Mouse (Mus musculus) megakaryocyte-erythroid progenitor cell, adult 5-6 weeks (primary cell): Measurements from ENCODE around the gene Prom2. TPM values are rescaled to one million over a fixed set of nuclear protein-coding genes. Genes with fewer than 3 reads are reported as not detected.

Experiments
- ATAC-seq: replicated peaks from 2 replicates; pipeline ENCODE4 v1.8.0; 2016; ENCODE audit warnings: mild to moderate bottlenecking, inconsistent platforms; ENCODE audit not compliant: severe bottlenecking, poor library complexity, low FRiP score, low TSS enrichment
- total RNA-seq, 2 experiments: library from RNA; stranded (forward) in 1 of 2; stranded (reverse) in 1 of 2; fragments of 200-1000, 215-1000 nt in 1 of 2; fragments of >200 nt in 1 of 2; fragmentation: Nextera tagmentation in 1 of 2; gene quantifications; 2 replicates each; pipeline ENCODE4 v1.2.3; 2014 to 2017

The Prom2 gene
- total RNA-seq, 2 experiments from 2014 or later = not detected

GRCm38 (mm10) chr2:127501061-127501460, 40.2 kb downstream of the Prom2 start:
- ATAC-seq = peak; percentile 70; the same call in 1 of the 2 replicates

DNA sequence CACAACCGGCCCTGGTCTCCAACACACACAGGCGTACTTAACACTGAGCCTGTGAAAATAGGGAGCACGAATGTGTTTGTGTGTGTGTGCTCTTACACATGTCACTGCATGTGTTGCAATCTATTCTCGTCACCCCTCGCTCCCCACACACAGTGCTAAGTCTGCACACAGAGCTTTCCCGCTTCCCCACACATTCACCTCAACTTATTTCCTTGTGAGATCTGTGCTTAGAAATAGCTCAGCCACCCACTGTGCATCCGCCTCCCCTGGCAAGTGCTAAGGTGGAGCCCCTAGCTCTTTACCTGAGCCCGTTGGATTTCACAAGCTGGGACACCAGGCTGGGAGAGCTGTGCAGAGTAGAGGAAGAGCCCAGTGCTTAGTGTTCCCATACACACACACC, 42.5 kb downstream of the Prom2 start:
- ATAC-seq = no peak

DNA sequence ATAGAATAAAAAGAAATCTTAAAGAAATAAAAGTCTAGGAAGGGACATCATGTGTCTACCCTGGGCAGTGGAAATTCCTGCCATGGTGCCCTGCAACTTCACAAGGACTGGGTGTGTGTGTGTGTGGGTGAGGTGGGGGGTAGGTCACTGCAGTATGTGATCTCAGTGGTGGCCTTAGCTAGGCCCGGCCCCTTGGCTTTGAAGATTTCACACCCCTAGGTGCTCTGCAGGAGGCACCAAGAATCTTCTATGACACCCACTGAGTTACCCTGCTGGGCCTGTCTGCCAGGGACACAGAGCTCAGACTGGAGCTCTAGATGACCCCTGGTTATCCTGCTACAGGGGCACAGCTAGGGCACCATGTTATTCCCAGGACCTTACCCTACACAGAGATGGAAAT, 44.9 kb downstream of the Prom2 start:
- no peak for ATAC-seq

GRCm38 (mm10) chr2:127484476-127485170, 56.6 kb downstream of the Prom2 start:
- no peak for ATAC-seq

- no peak for ATAC-seq
Measured at GRCm38 (mm10) chr2:127483001-127483400, 58.3 kb downstream of the Prom2 start.

DNA sequence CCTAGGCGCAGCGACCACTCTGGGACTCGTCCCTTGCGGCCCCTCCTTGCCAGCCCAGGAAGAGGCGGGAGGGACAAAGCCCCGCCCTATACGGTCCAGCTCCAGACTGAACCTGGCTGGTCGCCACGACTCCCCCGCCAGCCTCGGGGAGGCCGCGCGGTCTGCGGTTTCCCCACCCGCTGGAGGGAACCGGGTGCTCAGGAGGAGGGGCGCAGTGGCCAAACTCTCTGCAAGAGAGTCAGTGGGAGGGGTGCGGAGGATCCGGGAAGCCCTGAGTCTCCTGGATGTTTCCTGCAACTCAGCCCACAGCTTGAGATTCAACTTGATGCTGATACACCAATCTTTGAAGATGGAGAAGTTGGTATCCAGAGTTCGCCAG, 58.7 kb downstream of the Prom2 start:
- peak; percentile 25 for ATAC-seq

- ATAC-seq = no peak
Measured at GRCm38 (mm10) chr2:127481841-127482532, 59.3 kb downstream of the Prom2 start.

DNA sequence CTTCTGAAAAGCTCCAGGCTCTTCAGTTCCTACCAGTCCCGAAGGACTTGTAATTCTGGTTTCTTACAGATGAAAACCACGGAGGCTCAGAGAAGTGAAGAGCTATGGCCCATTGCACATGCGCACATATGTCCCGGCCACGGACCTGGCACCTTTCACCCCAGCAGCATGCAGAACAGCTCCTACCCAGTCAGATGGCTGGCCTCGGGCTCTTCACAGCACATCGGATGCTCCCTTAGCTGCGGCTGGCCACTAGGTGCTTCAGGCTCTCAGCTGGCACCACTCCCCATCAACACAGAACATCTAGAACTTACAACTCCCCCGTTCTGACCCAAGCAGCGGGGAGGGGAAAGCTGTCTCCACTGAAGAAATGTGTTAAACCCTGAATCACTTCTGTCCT, 61.5 kb downstream of the Prom2 start:
- no peak for ATAC-seq

GRCm38 (mm10) chr2:127479210-127479609, 62.1 kb downstream of the Prom2 start:
- ATAC-seq = no peak

Other genes with a start within 250 kb of the Prom2 start
- gene Dusp2, start 205.3 kb downstream of the Prom2 start, total RNA-seq (2014; fragmentation: Nextera tagmentation) = 18.4 and 29.2 TPM in 2 replicates
- 33.5 and 35.8 TPM in 2 replicates for gene Dusp2, start 205.3 kb downstream of the Prom2 start, total RNA-seq (2017)
- gene Astl, start 202.8 kb downstream of the Prom2 start, total RNA-seq (2014; fragmentation: Nextera tagmentation) = 0.40 TPM in 1 of 2 replicates, not detected in the other
- gene Astl, start 202.8 kb downstream of the Prom2 start, total RNA-seq (2017) = not detected in 2 replicates
- not detected in 2 replicates for gene Adra2b, start 178.3 kb downstream of the Prom2 start, total RNA-seq (2014; fragmentation: Nextera tagmentation)
- not detected in 2 replicates for gene Adra2b, start 178.3 kb downstream of the Prom2 start, total RNA-seq (2017)
- gene Gpat2, start 116.3 kb downstream of the Prom2 start, total RNA-seq (2014; fragmentation: Nextera tagmentation) = not detected in 2 replicates
- not detected in 2 replicates for gene Gpat2, start 116.3 kb downstream of the Prom2 start, total RNA-seq (2017)
- gene Fahd2a, start 96.9 kb downstream of the Prom2 start, total RNA-seq (2014; fragmentation: Nextera tagmentation) = 17.8 and 18.9 TPM in 2 replicates
- 1.8 and 3.5 TPM in 2 replicates for gene Fahd2a, start 96.9 kb downstream of the Prom2 start, total RNA-seq (2017)
- not detected in 2 replicates for gene Kcnip3, start 19.4 kb downstream of the Prom2 start, total RNA-seq (2014; fragmentation: Nextera tagmentation)
- 0.15 TPM in 1 of 2 replicates, not detected in the other for gene Kcnip3, start 19.4 kb downstream of the Prom2 start, total RNA-seq (2017)
- 4.5 and 6.5 TPM in 2 replicates for gene Zfp661, start 45.6 kb upstream of the Prom2 start, total RNA-seq (2014; fragmentation: Nextera tagmentation)
- 4.5 and 6.2 TPM in 2 replicates for gene Zfp661, start 45.6 kb upstream of the Prom2 start, total RNA-seq (2017)
- gene Mrps5, start 45.8 kb upstream of the Prom2 start, total RNA-seq (2014; fragmentation: Nextera tagmentation) = 74.2 and 98.4 TPM in 2 replicates
- gene Mrps5, start 45.8 kb upstream of the Prom2 start, total RNA-seq (2017) = 164 and 215 TPM in 2 replicates
- gene Mal, start 115.2 kb upstream of the Prom2 start, total RNA-seq (2014; fragmentation: Nextera tagmentation) = not detected in 2 replicates
- not detected in 2 replicates for gene Mal, start 115.2 kb upstream of the Prom2 start, total RNA-seq (2017)
- not detected in 2 replicates for gene Mall, start 188.5 kb upstream of the Prom2 start, total RNA-seq (2014; fragmentation: Nextera tagmentation)
- gene Mall, start 188.5 kb upstream of the Prom2 start, total RNA-seq (2017) = not detected in 2 replicates
- gene Nphp1, start 247.4 kb upstream of the Prom2 start, total RNA-seq (2014; fragmentation: Nextera tagmentation) = 19.2 and 19.3 TPM in 2 replicates
- gene Nphp1, start 247.4 kb upstream of the Prom2 start, total RNA-seq (2017) = 24.4 and 26.4 TPM in 2 replicates